Mouse (Mus musculus): Measurements from ENCODE around the gene Gin1. TPM values are rescaled to one million over a fixed set of nuclear protein-coding genes. Genes with fewer than 3 reads are reported as not detected.
A peak's percentile ranks its signal among the peaks of the same experiment; 100 is the strongest.

Gene Gin1
- polyA plus RNA-seq, 1 experiment from 2014 or later: 20.1 TPM

- no peaks in the 10 kb centered on the region for H3K27me3 ChIP-seq
- H3K9me3 ChIP-seq: no peaks in the 10 kb centered on the region
- no peak overlapping the region for H3K4me2 ChIP-seq (replicated peaks)
- WGBS: 80% methylated on average over 2 of the region's 2 CpGs
- no peaks in the 10 kb centered on the region for H3K36me3 ChIP-seq
- H3K27ac ChIP-seq (replicated peaks): no peak overlapping the region
- H3K9ac ChIP-seq (replicated peaks): no peak overlapping the region
- H3K4me3 ChIP-seq: no peak overlapping the region
- H3K4me1 ChIP-seq: no peaks in the 10 kb centered on the region
- ATAC-seq (replicated peaks): no peak; the same call in 1 of the 2 replicates
Observed at GRCm38 (mm10) chr1:97788490-97788889, 18.5 kb downstream of the Gin1 start.

GRCm38 (mm10) chr1:97794110-97794509 is 24.1 kb downstream of the Gin1 start:
- no peak overlapping the region for H3K27ac ChIP-seq (replicated peaks)
- H3K4me2 ChIP-seq (replicated peaks): no peak overlapping the region
- no peak for ATAC-seq (replicated peaks)
- no peak overlapping the region for H3K4me3 ChIP-seq
- H3K36me3 ChIP-seq: no peaks in the 10 kb centered on the region
- H3K4me1 ChIP-seq: no peaks in the 10 kb centered on the region
- H3K9me3 ChIP-seq: no peaks in the 10 kb centered on the region
- H3K27me3 ChIP-seq: no peaks in the 10 kb centered on the region
- H3K9ac ChIP-seq (replicated peaks): no peak overlapping the region
- WGBS: 89% methylated on average over 3 of the region's 3 CpGs

GRCm38 (mm10) chr1:97795936-97796335 is 26.0 kb downstream of the Gin1 start:
- no peak for ATAC-seq (replicated peaks)
- H3K4me1 ChIP-seq: no peaks in the 10 kb centered on the region
- H3K27me3 ChIP-seq: no peaks in the 10 kb centered on the region
- no peaks in the 10 kb centered on the region for H3K36me3 ChIP-seq
- WGBS: 89% methylated on average over 9 of the region's 9 CpGs
- H3K27ac ChIP-seq (replicated peaks): no peak overlapping the region
- H3K4me2 ChIP-seq (replicated peaks): no peak overlapping the region
- no peak overlapping the region for H3K4me3 ChIP-seq
- H3K9me3 ChIP-seq: no peaks in the 10 kb centered on the region
- no peak overlapping the region for H3K9ac ChIP-seq (replicated peaks)

GRCm38 (mm10) chr1:97802207-97802902 is 32.4 kb downstream of the Gin1 start:
- ATAC-seq (replicated peaks): no peak; the same call in 1 of the 2 replicates
- no peak overlapping the region for H3K4me3 ChIP-seq
- no peaks in the 10 kb centered on the region for H3K9me3 ChIP-seq
- no peak overlapping the region for H3K9ac ChIP-seq (replicated peaks)
- no peaks in the 10 kb centered on the region for H3K4me1 ChIP-seq
- H3K27me3 ChIP-seq: no peaks in the 10 kb centered on the region
- no peak overlapping the region for H3K4me2 ChIP-seq (replicated peaks)
- no peaks in the 10 kb centered on the region for H3K36me3 ChIP-seq
- H3K27ac ChIP-seq (replicated peaks): no peak overlapping the region
- WGBS: 35% methylated on average over 4 of the region's 4 CpGs

GRCm38 (mm10) chr1:97804520-97804919 is 34.5 kb downstream of the Gin1 start:
- H3K4me1 ChIP-seq: no peaks in the 10 kb centered on the region
- ATAC-seq (replicated peaks): no peak

GRCm38 (mm10) chr1:97809255-97809912 is 39.4 kb downstream of the Gin1 start:
- WGBS: 19% methylated on average over 2 of the region's 2 CpGs
- ATAC-seq (replicated peaks): peak; percentile 75
- Histone ChIP-seq H3K9me3 (no peaks in the 10 kb centered on the region), H3K4me2 (replicated peaks) (no peak overlapping the region), H3K4me3 (no peak overlapping the region), H3K27ac (replicated peaks) (no peak overlapping the region), H3K4me1 (no peaks in the 10 kb centered on the region), H3K36me3 (no peaks in the 10 kb centered on the region), H3K9ac (replicated peaks) (no peak overlapping the region), H3K27me3 (no peaks in the 10 kb centered on the region)

More at GRCm38 (mm10) chr1:97804520-97804919, 34.5 kb downstream of the Gin1 start:
- no peak overlapping the region for H3K9ac ChIP-seq (replicated peaks)
- H3K4me2 ChIP-seq (replicated peaks): no peak overlapping the region
- no peaks in the 10 kb centered on the region for H3K27me3 ChIP-seq
- no peaks in the 10 kb centered on the region for H3K36me3 ChIP-seq
- no peak overlapping the region for H3K27ac ChIP-seq (replicated peaks)
- H3K4me3 ChIP-seq: no peak overlapping the region
- no peaks in the 10 kb centered on the region for H3K9me3 ChIP-seq

- no peak overlapping the region for H3K9ac ChIP-seq (replicated peaks)
- peaks cover 15% of the 10 kb centered on the region; the same call in 1 of the 2 replicates for H3K36me3 ChIP-seq
- no peak overlapping the region for H3K4me2 ChIP-seq (replicated peaks)
- no peaks in the 10 kb centered on the region for H3K27me3 ChIP-seq
- H3K4me1 ChIP-seq: no peaks in the 10 kb centered on the region
- H3K4me3 ChIP-seq: no peak overlapping the region
- H3K9me3 ChIP-seq: no peaks in the 10 kb centered on the region
- no peak for ATAC-seq (replicated peaks)
- H3K27ac ChIP-seq (replicated peaks): no peak overlapping the region
- 85% methylated on average over 3 of the region's 3 CpGs for WGBS
Observed at GRCm38 (mm10) chr1:97821282-97821681, 51.3 kb downstream of the Gin1 start.

GRCm38 (mm10) chr1:97822203-97822602 is 52.2 kb downstream of the Gin1 start:
- H3K4me3 ChIP-seq: no peak overlapping the region
- 93% methylated on average over 5 of the region's 5 CpGs for WGBS
- no peaks in the 10 kb centered on the region for H3K9me3 ChIP-seq
- H3K4me1 ChIP-seq: no peaks in the 10 kb centered on the region
- ATAC-seq (replicated peaks): no peak
- no peaks in the 10 kb centered on the region for H3K27me3 ChIP-seq
- H3K36me3 ChIP-seq: peaks cover 14% of the 10 kb centered on the region; the same call in 1 of the 2 replicates
- H3K27ac ChIP-seq (replicated peaks): no peak overlapping the region
- H3K9ac ChIP-seq (replicated peaks): no peak overlapping the region
- no peak overlapping the region for H3K4me2 ChIP-seq (replicated peaks)

- peaks cover 10% of the 10 kb centered on the region; the same call in 1 of the 2 replicates for H3K36me3 ChIP-seq
Observed at GRCm38 (mm10) chr1:97822904-97823303, 52.9 kb downstream of the Gin1 start.

GRCm38 (mm10) chr1:97827566-97827965 is 57.6 kb downstream of the Gin1 start:
- H3K27me3 ChIP-seq: no peaks in the 10 kb centered on the region
- H3K9me3 ChIP-seq: no peaks in the 10 kb centered on the region
- no peak overlapping the region for H3K4me2 ChIP-seq (replicated peaks)
- ATAC-seq (replicated peaks): peak; percentile 67
- no peak overlapping the region for H3K27ac ChIP-seq (replicated peaks)
- H3K9ac ChIP-seq (replicated peaks): no peak overlapping the region
- no peaks in the 10 kb centered on the region; the same call in 1 of the 2 replicates for H3K4me1 ChIP-seq
- H3K36me3 ChIP-seq: peaks cover 17% of the 10 kb centered on the region
- H3K4me3 ChIP-seq: no peak overlapping the region
- WGBS: 52% methylated on average over 2 of the region's 2 CpGs

More at GRCm38 (mm10) chr1:97822904-97823303, 52.9 kb downstream of the Gin1 start:
- no peaks in the 10 kb centered on the region for H3K27me3 ChIP-seq
- 92% methylated on average over 7 of the region's 7 CpGs for WGBS
- no peak overlapping the region for H3K4me2 ChIP-seq (replicated peaks)
- no peak overlapping the region for H3K9ac ChIP-seq (replicated peaks)
- H3K4me1 ChIP-seq: no peaks in the 10 kb centered on the region; the same call in 1 of the 2 replicates
- ATAC-seq (replicated peaks): no peak
- H3K4me3 ChIP-seq: no peak overlapping the region
- no peaks in the 10 kb centered on the region for H3K9me3 ChIP-seq
- H3K27ac ChIP-seq (replicated peaks): no peak overlapping the region

- H3K9me3 ChIP-seq: no peaks in the 10 kb centered on the region
- no peak overlapping the region for H3K27ac ChIP-seq (replicated peaks)
- WGBS: 92% methylated on average over 5 of the region's 5 CpGs
- H3K4me1 ChIP-seq: peaks cover 2% of the 10 kb centered on the region; the same call in 1 of the 2 replicates
- no peak overlapping the region for H3K4me3 ChIP-seq
- ATAC-seq (replicated peaks): no peak
- H3K27me3 ChIP-seq: no peaks in the 10 kb centered on the region
- no peak overlapping the region for H3K9ac ChIP-seq (replicated peaks)
- no peak overlapping the region for H3K4me2 ChIP-seq (replicated peaks)
- H3K36me3 ChIP-seq: peaks cover 17% of the 10 kb centered on the region
Observed at GRCm38 (mm10) chr1:97828087-97828486, 58.1 kb downstream of the Gin1 start.

GRCm38 (mm10) chr1:97833466-97834353 is 63.7 kb downstream of the Gin1 start:
- Histone ChIP-seq H3K4me3 (no peak overlapping the region), H3K36me3 (peaks cover 7% of the 10 kb centered on the region), H3K9me3 (no peaks in the 10 kb centered on the region), H3K9ac (replicated peaks) (no peak overlapping the region), H3K4me1 (peaks cover 22% of the 10 kb centered on the region), H3K27me3 (no peaks in the 10 kb centered on the region), H3K4me2 (replicated peaks) (no peak overlapping the region), H3K27ac (replicated peaks) (peak overlapping the region; percentile 82)
- 26% methylated on average over 5 of the region's 5 CpGs for WGBS
- ATAC-seq (replicated peaks): peak; percentile 93
